ENCODE assay signal across 22 mouse cellular contexts in genomic region chr12:37760922-37761611, GRCm38 (mm10). TPM values are rescaled to one million over a fixed set of nuclear protein-coding genes. Genes with fewer than 3 reads are reported as not detected.
"Had no signal": no experiment of that assay in that cellular context is flagged by ENCODE, and none has a peak within 500 bp of the region (broad histone marks: within the 10 kb centered on the region; RNA-seq: fewer than 3 reads in every experiment).

No protein-coding gene starts in this region.

- H3K4me2 ChIP-seq: limb, embryonic 13.5 days; liver, embryonic 13.5 days; lung, embryonic 14.5 days; midbrain, embryonic 12.5 days; midbrain, embryonic 15.5 days; neural tube, embryonic 12.5 days; neural tube, embryonic 15.5 days had no signal

- H3K36me3 ChIP-seq: limb, embryonic 10.5 days; limb, embryonic 13.5 days; liver, embryonic 13.5 days; midbrain, embryonic 12.5 days; midbrain, embryonic 15.5 days; neural tube, embryonic 12.5 days; neural tube, embryonic 15.5 days had no signal

- ATAC-seq: lung, postnatal 0 days; midbrain, embryonic 15.5 days had no signal

- H3K27ac ChIP-seq: layer of hippocampus, adult 2 months; limb, embryonic 10.5 days; limb, embryonic 13.5 days; liver, embryonic 13.5 days; macrophage; midbrain, embryonic 12.5 days; midbrain, embryonic 15.5 days; neural tube, embryonic 12.5 days; neural tube, embryonic 15.5 days; stomach, postnatal 0 days had no signal

- DNase-seq: kidney, postnatal 10 days; layer of hippocampus, adult 9-11 months; liver; liver, embryonic 13.5 days; lung, embryonic 14.5 days; right cerebral cortex, adult 18-20 months; right cerebral cortex, postnatal 14 days; right cerebral cortex, postnatal 4 days; thymus, adult 2 months; thymus, postnatal 14 days; thymus, postnatal 4 days had no signal

- H3K27me3 ChIP-seq: limb, embryonic 13.5 days; liver, embryonic 13.5 days; midbrain, embryonic 12.5 days; midbrain, embryonic 15.5 days; neural tube, embryonic 12.5 days; neural tube, embryonic 15.5 days had no signal

- H3K9me3 ChIP-seq: limb, embryonic 10.5 days; limb, embryonic 13.5 days; liver, embryonic 13.5 days; midbrain, embryonic 12.5 days; midbrain, embryonic 15.5 days; neural tube, embryonic 12.5 days; neural tube, embryonic 15.5 days had no signal

- H3K9ac ChIP-seq: limb, embryonic 13.5 days; liver, embryonic 13.5 days; lung, embryonic 14.5 days; midbrain, embryonic 12.5 days; midbrain, embryonic 15.5 days; neural tube, embryonic 12.5 days; neural tube, embryonic 15.5 days had no signal

- H3K4me3 ChIP-seq: layer of hippocampus, adult 2 months; limb, embryonic 10.5 days; limb, embryonic 13.5 days; liver, embryonic 13.5 days; midbrain, embryonic 12.5 days; midbrain, embryonic 15.5 days; neural tube, embryonic 12.5 days; neural tube, embryonic 15.5 days had no signal

- H3K4me1 ChIP-seq: limb, embryonic 10.5 days; limb, embryonic 13.5 days; liver, embryonic 13.5 days; midbrain, embryonic 12.5 days; midbrain, embryonic 15.5 days; neural tube, embryonic 12.5 days; neural tube, embryonic 15.5 days had no signal

RNA-seq across cellular contexts. Expression of gene Dgkb, which starts 56.5 kb away (rescaled TPM):
- total RNA-seq: megakaryocyte, adult 5-6 weeks had no signal
- polyA plus RNA-seq: limb, embryonic 10.5 days; macrophage had no signal
